Mouse (Mus musculus) activated CD4-positive, CD25-positive, alpha-beta regulatory T cell (primary cell): ENCODE measurements around the gene C1qa. TPM values are rescaled to one million over a fixed set of nuclear protein-coding genes. Genes with fewer than 3 reads are reported as not detected.

ENCODE experiments used
- polyA plus RNA-seq, 2 experiments: library from polyadenylated mRNA; unstranded; fragments of 100-300 nt; shearing (Covaris generic); gene quantifications; one replicate each; pipeline ENCODE4 v1.2.1; 2017

Gene C1qa
- 10 to 100 TPM in 1 of 2 experiments, 1 to 10 TPM in 1; 7.1 to 32.5 TPM for polyA plus RNA-seq

GRCm38 (mm10) chr4:136898637-136899036, at the start of gene C1qa:
Gene C1qa, minus strand, starts transcription at chr4:136898803.

DNA sequence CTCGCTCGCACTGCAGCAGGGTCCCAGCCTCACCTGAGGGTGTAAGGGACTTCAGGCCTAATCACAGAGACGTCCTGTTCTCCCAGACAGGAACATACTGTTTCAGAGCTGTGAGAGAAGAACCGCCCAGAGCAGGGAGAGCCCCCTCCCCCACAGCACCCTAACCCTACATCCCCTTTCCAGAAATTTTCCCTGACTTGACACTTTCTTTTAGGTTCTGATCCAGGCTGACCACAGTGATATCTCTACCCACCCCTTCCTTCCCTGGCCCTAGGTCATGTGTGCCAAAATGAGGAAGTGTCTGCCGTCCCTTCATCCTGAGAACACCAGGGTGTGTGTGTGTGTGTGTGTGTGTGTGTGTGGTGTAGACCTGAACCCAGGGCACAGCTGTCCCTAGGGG, 5.8 kb downstream of the C1qa start, which contains the start of gene C1qc:
Gene C1qc, minus strand, starts transcription at position 255 of the 400 bp plus-strand sequence.

DNA sequence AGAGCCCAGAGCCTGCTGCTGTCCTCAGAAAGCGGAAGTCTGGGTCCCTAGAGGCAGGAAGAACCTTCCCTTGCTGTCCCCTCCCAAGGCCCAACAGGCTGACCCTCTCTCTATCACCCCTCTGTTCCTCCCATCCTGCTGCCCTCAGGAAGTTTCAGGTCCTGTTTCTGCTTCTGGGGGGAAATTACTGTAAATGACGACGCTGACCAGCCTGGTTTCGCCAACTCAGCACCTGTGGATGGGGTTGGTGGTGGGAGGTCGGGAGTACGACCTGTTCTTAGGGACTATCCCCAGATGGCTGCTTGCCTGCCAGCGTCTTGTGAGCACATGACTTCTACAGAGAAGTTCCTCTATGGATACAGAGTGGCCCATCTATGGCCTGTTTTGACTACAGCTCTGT, 12.5 kb downstream of the C1qa start, which contains the start of gene C1qb:
Gene C1qb, minus strand, starts transcription at position 87 of the 400 bp plus-strand sequence.

Other genes starting within 250 kb of the C1qa start
- under 1 TPM in 1 of 2 experiments, not detected in 1; 0.18 TPM for gene Ephb2, start 62.8 kb downstream of the C1qa start, polyA plus RNA-seq
- 10 to 100 TPM in 1 of 2 experiments, 1 to 10 TPM in 1; 8.8 to 50.5 TPM for gene C1qb, start 12.6 kb downstream of the C1qa start, polyA plus RNA-seq
- 10 to 100 TPM in 1 of 2 experiments, 1 to 10 TPM in 1; 8.8 to 42.7 TPM for gene C1qc, start 5.7 kb downstream of the C1qa start, polyA plus RNA-seq
- gene Epha8, start 58.0 kb upstream of the C1qa start, polyA plus RNA-seq = not detected
- 1 to 10 TPM; 2.2 to 5.9 TPM for gene Zbtb40, start 150.0 kb upstream of the C1qa start, polyA plus RNA-seq